In genomic region chr5:98016247-98017203, GRCm38 (mm10) we compare ENCODE assay signal across 8 mouse cellular contexts. TPM values are rescaled to one million over a fixed set of nuclear protein-coding genes. Genes with fewer than 3 reads are reported as not detected.
DNase-seq lines count a peak whose midpoint lies in the region; ATAC-seq and TF ChIP-seq lines count a peak whose summit lies in the region.

No protein-coding gene starts in this region.

- WGBS in hindbrain, postnatal 0 days: 74% methylated on average over 20 of the region's 20 CpGs
- 86% methylated on average over 20 of the region's 20 CpGs for WGBS in hindbrain, embryonic 12.5 days
- WGBS in intestine, embryonic 14.5 days: 76% methylated on average over 20 of the region's 20 CpGs
- WGBS in hindbrain, embryonic 16.5 days: 79% methylated on average over 20 of the region's 20 CpGs

- H3K36me3 ChIP-seq in hindbrain, postnatal 0 days (ENCODE audit: insufficient read depth, low read length): no peaks in the 10 kb centered on the region
- no peaks in the 10 kb centered on the region for H3K36me3 ChIP-seq in hindbrain, embryonic 12.5 days
- H3K36me3 ChIP-seq in intestine, embryonic 14.5 days (ENCODE audit: control insufficient read depth, insufficient read depth, low read length): peaks cover 37% of the 10 kb centered on the region
- H3K36me3 ChIP-seq in hindbrain, embryonic 16.5 days (ENCODE audit: control insufficient read depth, insufficient read depth, low read length): no peaks in the 10 kb centered on the region

- H3K4me2 ChIP-seq in hindbrain, postnatal 0 days (ENCODE audit: low read depth, low read length): no peak overlapping the region
- no peak overlapping the region for H3K4me2 ChIP-seq in hindbrain, embryonic 12.5 days (replicated peaks)
- H3K4me2 ChIP-seq in intestine, embryonic 14.5 days (ENCODE audit: low read length): no peak overlapping the region
- H3K4me2 ChIP-seq in hindbrain, embryonic 16.5 days (ENCODE audit: low read length): no peak overlapping the region

- H3K9ac ChIP-seq in hindbrain, postnatal 0 days (replicated peaks; ENCODE audit: low read length): no peak overlapping the region
- no peak overlapping the region for H3K9ac ChIP-seq in hindbrain, embryonic 12.5 days
- H3K9ac ChIP-seq in intestine, embryonic 14.5 days (ENCODE audit: low read length): no peak overlapping the region
- H3K9ac ChIP-seq in hindbrain, embryonic 16.5 days (ENCODE audit: low read depth, low read length): no peak overlapping the region

- H3K4me1 ChIP-seq in hindbrain, postnatal 0 days (ENCODE audit: insufficient read depth, low read length): peaks cover 3% of the 10 kb centered on the region; the same call in 1 of the 2 replicates
- no peaks in the 10 kb centered on the region; the same call in 1 of the 2 replicates for H3K4me1 ChIP-seq in hindbrain, embryonic 12.5 days
- H3K4me1 ChIP-seq in intestine, embryonic 14.5 days (replicated peaks; ENCODE audit: control insufficient read depth, insufficient read depth, low read length): 0 out of 2 replicates have a peak, but pooled peaks cover 5% of the 10 kb centered on the region
- H3K4me1 ChIP-seq in hindbrain, embryonic 16.5 days (ENCODE audit: control insufficient read depth, insufficient read depth, low read depth, low read length): no peaks in the 10 kb centered on the region

- no peak for ATAC-seq in hindbrain, postnatal 0 days
- no peak for ATAC-seq in hindbrain, embryonic 12.5 days (ENCODE audit: low FRiP score)
- ATAC-seq in intestine, embryonic 14.5 days (replicated peaks; ENCODE audit: low FRiP score, low TSS enrichment, low read depth): peak; percentile 80; the same call in 1 of the 2 replicates
- ATAC-seq in hindbrain, embryonic 16.5 days: no peak

- H3K9me3 ChIP-seq in hindbrain, postnatal 0 days (ENCODE audit: low read length): no peaks in the 10 kb centered on the region
- H3K9me3 ChIP-seq in hindbrain, embryonic 12.5 days (replicated peaks): no peaks in the 10 kb centered on the region
- no peaks in the 10 kb centered on the region for H3K9me3 ChIP-seq in intestine, embryonic 14.5 days (ENCODE audit: control insufficient read depth, low read length)
- H3K9me3 ChIP-seq in hindbrain, embryonic 16.5 days (ENCODE audit: control insufficient read depth, low read length): no peaks in the 10 kb centered on the region

- DNase-seq in hindbrain, postnatal 0 days (ENCODE audit: low spot score): peak; percentile 23
- peak; percentile 8 for DNase-seq in brain, adult 2 months (ENCODE audit: low read depth, low spot score)
- no peak for DNase-seq in intestine, embryonic 14.5 days (ENCODE audit: low spot score)
- DNase-seq in natural killer cell, adult 2 months (ENCODE audit: low spot score in 2 of 2): peak; percentile 73 to 83
- no peak for DNase-seq in right cerebral cortex, postnatal 14 days
- no peak for DNase-seq in adrenal gland, postnatal 10 days

- no peak overlapping the region for H3K27ac ChIP-seq in hindbrain, postnatal 0 days
- H3K27ac ChIP-seq in hindbrain, embryonic 12.5 days: no peak overlapping the region
- H3K27ac ChIP-seq in intestine, embryonic 14.5 days (ENCODE audit: low read depth): no peak overlapping the region
- no peak overlapping the region for H3K27ac ChIP-seq in hindbrain, embryonic 16.5 days (ENCODE audit: low read depth, low read length)

- no peaks in the 10 kb centered on the region for H3K27me3 ChIP-seq in hindbrain, postnatal 0 days (ENCODE audit: insufficient read depth, low read length)
- no peaks in the 10 kb centered on the region for H3K27me3 ChIP-seq in hindbrain, embryonic 12.5 days
- H3K27me3 ChIP-seq in intestine, embryonic 14.5 days (replicated peaks; ENCODE audit: control insufficient read depth, insufficient read depth, low read length): no peaks in the 10 kb centered on the region
- H3K27me3 ChIP-seq in hindbrain, embryonic 16.5 days (replicated peaks; ENCODE audit: control insufficient read depth, insufficient read depth, low read length): no peaks in the 10 kb centered on the region

- no peak for TF ChIP-seq CTCF in hindbrain, postnatal 0 days (IDR thresholded peaks at IDR 0.05; ENCODE audit: low read depth)

- no peak overlapping the region for H3K4me3 ChIP-seq in hindbrain, postnatal 0 days (ENCODE audit: low read length)
- no peak overlapping the region for H3K4me3 ChIP-seq in hindbrain, embryonic 12.5 days
- no peak overlapping the region for H3K4me3 ChIP-seq in intestine, embryonic 14.5 days (ENCODE audit: low read depth, low read length)
- H3K4me3 ChIP-seq in hindbrain, embryonic 16.5 days (ENCODE audit: low read length): no peak overlapping the region

RNA-seq across cellular contexts. Expression of gene Antxr2, which starts 14.3 kb away (rescaled TPM):
- 5.4 and 9.2 TPM in 2 replicates for total RNA-seq in hindbrain, postnatal 0 days (2014; rRNA removed)
- polyA plus RNA-seq in hindbrain, postnatal 0 days (2015; fragmentation: Nextera tagmentation; extraction: Ambion mirVana): 2.4 and 2.7 TPM in 2 replicates
- 11.5 and 13.6 TPM in 2 replicates for polyA plus RNA-seq in hindbrain, embryonic 12.5 days (2016; fragmentation: Nextera tagmentation; extraction: Ambion mirVana)
- polyA plus RNA-seq in intestine, embryonic 14.5 days (2014; fragmentation: Nextera tagmentation; extraction: Ambion mirVana): 23.7 and 24.6 TPM in 2 replicates
- 10 to 100 TPM; 23.3 to 24.3 TPM for total RNA-seq in adrenal gland, postnatal 10 days (2021)
- polyA plus RNA-seq in hindbrain, embryonic 16.5 days (2015; fragmentation: Nextera tagmentation; extraction: Ambion mirVana): 2.6 and 4.9 TPM in 2 replicates

Comparison
In these comparisons a context has a peak if more than half of its experiments do, and no peak if none do; other contexts are left out.
1. DNase-seq: peak in hindbrain, postnatal 0 days (single experiment), brain, adult 2 months (single experiment) and natural killer cell, adult 2 months (2 of 2); none in intestine, embryonic 14.5 days (single experiment), right cerebral cortex, postnatal 14 days (single experiment) and adrenal gland, postnatal 10 days (single experiment).